Mouse (Mus musculus): ENCODE data around the gene Zdhhc18. TPM values are rescaled to one million over a fixed set of nuclear protein-coding genes. Genes with fewer than 3 reads are reported as not detected.

The Zdhhc18 gene
- total RNA-seq, 1 experiment from 2014 or later, result 14.5 TPM

GRCm38 (mm10) chr4:133611815-133612214 is 38.1 kb downstream of the Zdhhc18 start:
- ATAC-seq (replicated peaks; ENCODE audit: low read depth, poor library complexity, severe bottlenecking), result no peak

GRCm38 (mm10) chr4:133609719-133610118 is 40.2 kb downstream of the Zdhhc18 start:
- ATAC-seq (replicated peaks; ENCODE audit: low read depth, poor library complexity, severe bottlenecking), result peak; percentile 85

- ATAC-seq (replicated peaks; ENCODE audit: low read depth, poor library complexity, severe bottlenecking), result no peak
Measured at GRCm38 (mm10) chr4:133607284-133607683, 42.7 kb downstream of the Zdhhc18 start.

- ATAC-seq (replicated peaks; ENCODE audit: low read depth, poor library complexity, severe bottlenecking), result no peak
Measured at GRCm38 (mm10) chr4:133605330-133605729, 44.6 kb downstream of the Zdhhc18 start.

GRCm38 (mm10) chr4:133604856-133605255 is 45.1 kb downstream of the Zdhhc18 start:
- ATAC-seq (replicated peaks; ENCODE audit: low read depth, poor library complexity, severe bottlenecking), result no peak

- ATAC-seq (replicated peaks; ENCODE audit: low read depth, poor library complexity, severe bottlenecking), result no peak
Measured at GRCm38 (mm10) chr4:133604175-133604574, 45.8 kb downstream of the Zdhhc18 start.

- no peak for ATAC-seq (replicated peaks; ENCODE audit: low read depth, poor library complexity, severe bottlenecking)
Measured at GRCm38 (mm10) chr4:133603056-133603455, 46.9 kb downstream of the Zdhhc18 start.

- peak; percentile 12; the same call in 1 of the 2 replicates for ATAC-seq (replicated peaks; ENCODE audit: low read depth, poor library complexity, severe bottlenecking)
Measured at GRCm38 (mm10) chr4:133601721-133602218, 48.2 kb downstream of the Zdhhc18 start, which contains the start of gene Sfn. Sfn (minus strand) TSS chr4:133602168.

GRCm38 (mm10) chr4:133600306-133600705 is 49.6 kb downstream of the Zdhhc18 start:
- no peak for ATAC-seq (replicated peaks; ENCODE audit: low read depth, poor library complexity, severe bottlenecking)

- ATAC-seq (replicated peaks; ENCODE audit: low read depth, poor library complexity, severe bottlenecking), result peak; percentile 92
Measured at GRCm38 (mm10) chr4:133599571-133600073, 50.3 kb downstream of the Zdhhc18 start.

- no peak for ATAC-seq (replicated peaks; ENCODE audit: low read depth, poor library complexity, severe bottlenecking)
Measured at GRCm38 (mm10) chr4:133599116-133599515, 50.8 kb downstream of the Zdhhc18 start.

- ATAC-seq (replicated peaks; ENCODE audit: low read depth, poor library complexity, severe bottlenecking), result no peak
Measured at GRCm38 (mm10) chr4:133598616-133599015, 51.3 kb downstream of the Zdhhc18 start.

GRCm38 (mm10) chr4:133596084-133596483 is 53.9 kb downstream of the Zdhhc18 start:
- no peak for ATAC-seq (replicated peaks; ENCODE audit: low read depth, poor library complexity, severe bottlenecking)

- ATAC-seq (replicated peaks; ENCODE audit: low read depth, poor library complexity, severe bottlenecking), result no peak
Measured at GRCm38 (mm10) chr4:133595538-133595937, 54.4 kb downstream of the Zdhhc18 start.

- peak; percentile 85 for ATAC-seq (replicated peaks; ENCODE audit: low read depth, poor library complexity, severe bottlenecking)
Measured at GRCm38 (mm10) chr4:133592570-133592969, 57.4 kb downstream of the Zdhhc18 start.

- ATAC-seq (replicated peaks; ENCODE audit: low read depth, poor library complexity, severe bottlenecking), result peak; percentile 87
Measured at GRCm38 (mm10) chr4:133584059-133584951, 65.6 kb downstream of the Zdhhc18 start, which contains the start of gene Gpn2. Gpn2 (plus strand) TSS chr4:133584362.

- peak; percentile 6; the same call in 1 of the 2 replicates for ATAC-seq (replicated peaks; ENCODE audit: low read depth, poor library complexity, severe bottlenecking)
Measured at GRCm38 (mm10) chr4:133583690-133584058, 66.3 kb downstream of the Zdhhc18 start.

GRCm38 (mm10) chr4:133577983-133578382 is 72.0 kb downstream of the Zdhhc18 start:
- no peak for ATAC-seq (replicated peaks; ENCODE audit: low read depth, poor library complexity, severe bottlenecking)

- no peak for ATAC-seq (replicated peaks; ENCODE audit: low read depth, poor library complexity, severe bottlenecking)
Measured at GRCm38 (mm10) chr4:133574843-133575202, 75.1 kb downstream of the Zdhhc18 start.

GRCm38 (mm10) chr4:133574070-133574842 is 75.7 kb downstream of the Zdhhc18 start, which contains the start of gene Gpatch3:
Gpatch3 (plus strand) TSS chr4:133574745.
- peak; percentile 92 for ATAC-seq (replicated peaks; ENCODE audit: low read depth, poor library complexity, severe bottlenecking)

All from common myeloid progenitor, adult 5-6 weeks (primary cell).